Mouse (Mus musculus): ENCODE data around the gene Kcnh1. TPM values are rescaled to one million over a fixed set of nuclear protein-coding genes. Genes with fewer than 3 reads are reported as not detected.

Gene Kcnh1
- polyA plus RNA-seq, 1 experiment from 2014 or later = 0.35 TPM

DNA sequence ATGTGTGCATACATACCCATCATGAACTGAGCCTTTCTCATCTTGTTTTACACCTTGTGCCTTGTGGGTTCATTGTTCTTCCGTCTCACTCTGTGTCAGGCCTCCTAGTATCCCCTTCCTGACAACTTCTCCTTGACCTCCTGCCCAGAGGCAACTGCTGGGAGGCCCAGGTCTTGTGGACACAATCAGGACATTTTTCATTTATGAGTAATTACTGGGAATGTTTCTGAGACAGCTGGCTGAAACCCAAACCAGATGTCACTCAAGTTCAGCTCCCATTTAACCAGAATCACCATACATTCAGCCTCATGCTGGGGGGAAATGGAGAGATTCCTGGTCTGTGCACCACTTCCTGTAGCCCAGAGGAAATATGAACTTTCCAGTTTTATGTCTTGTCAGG lies 263.9 kb downstream of the Kcnh1 start:
- no peaks in the 10 kb centered on the region for H3K36me3 ChIP-seq (ENCODE audit: control insufficient read depth, insufficient read depth, low read length)
- WGBS = 45% methylated on average over 1 of the region's 1 CpGs
- ATAC-seq (ENCODE audit: insufficient number of reproducible peaks, insufficient read depth, low FRiP score, low read depth) = no peak
- no peak overlapping the region for H3K27ac ChIP-seq (ENCODE audit: low read length)
- H3K27me3 ChIP-seq (ENCODE audit: control insufficient read depth, insufficient read depth, low read length) = no peaks in the 10 kb centered on the region
- H3K4me3 ChIP-seq (ENCODE audit: low read depth, low read length) = no peak overlapping the region
- no peaks in the 10 kb centered on the region for H3K4me1 ChIP-seq (ENCODE audit: control insufficient read depth, insufficient read depth, low read length)
- H3K9ac ChIP-seq (replicated peaks; ENCODE audit: low read depth, low read length) = no peak overlapping the region
- no peaks in the 10 kb centered on the region for H3K9me3 ChIP-seq (ENCODE audit: control insufficient read depth, low read depth, low read length)
- no peak overlapping the region for H3K4me2 ChIP-seq (replicated peaks; ENCODE audit: low read depth, low read length)

DNA sequence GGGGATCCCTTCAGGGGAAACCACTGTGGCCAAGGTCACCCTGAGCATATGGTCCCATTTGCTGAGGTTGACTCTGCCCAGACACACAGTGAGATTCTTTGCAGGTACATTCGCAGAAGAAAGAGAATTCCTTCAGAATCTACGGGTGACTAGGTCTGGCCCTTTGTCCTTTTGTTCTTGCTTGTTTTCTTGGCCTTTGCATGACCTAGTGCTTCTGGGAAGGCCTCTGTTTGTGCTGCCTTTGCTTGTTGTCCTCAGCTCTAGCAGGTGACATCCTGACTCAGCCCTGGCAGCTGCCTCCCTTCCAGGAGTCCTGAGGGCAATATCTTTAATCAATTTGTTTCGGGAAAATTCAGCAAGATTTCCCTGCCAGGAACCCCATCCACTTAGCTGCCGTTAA lies 264.4 kb downstream of the Kcnh1 start:
- ATAC-seq (ENCODE audit: insufficient number of reproducible peaks, insufficient read depth, low FRiP score, low read depth) = no peak
- WGBS = 59% methylated on average over 4 of the region's 4 CpGs

DNA sequence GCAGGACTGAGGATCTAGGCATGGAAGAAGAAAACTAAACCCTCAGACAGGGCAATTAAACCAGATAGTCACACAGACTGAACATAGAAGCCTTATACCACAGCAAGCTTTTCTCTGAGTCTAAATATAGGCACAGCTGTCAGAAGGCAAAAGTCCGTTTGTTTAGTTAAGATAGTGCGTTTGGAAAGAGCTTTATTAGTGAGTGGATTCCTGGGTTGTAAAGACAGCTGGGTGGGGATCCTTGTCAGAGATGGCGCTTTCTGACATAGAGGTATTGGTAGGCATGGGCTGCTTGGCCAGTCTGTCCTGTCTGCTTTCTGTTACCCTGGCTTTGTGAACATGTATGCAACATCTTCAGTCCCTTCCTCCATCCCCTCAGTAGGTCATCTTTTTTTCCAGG lies 266.5 kb downstream of the Kcnh1 start:
- 38% methylated on average over 3 of the region's 3 CpGs for WGBS
- H3K4me3 ChIP-seq (ENCODE audit: low read depth, low read length) = no peak overlapping the region
- no peak overlapping the region for H3K9ac ChIP-seq (replicated peaks; ENCODE audit: low read depth, low read length)
- H3K9me3 ChIP-seq (ENCODE audit: control insufficient read depth, low read depth, low read length) = no peaks in the 10 kb centered on the region
- H3K27ac ChIP-seq (ENCODE audit: low read length) = no peak overlapping the region
- H3K27me3 ChIP-seq (ENCODE audit: control insufficient read depth, insufficient read depth, low read length) = no peaks in the 10 kb centered on the region
- H3K36me3 ChIP-seq (ENCODE audit: control insufficient read depth, insufficient read depth, low read length) = no peaks in the 10 kb centered on the region
- no peak overlapping the region for H3K4me2 ChIP-seq (replicated peaks; ENCODE audit: low read depth, low read length)
- no peak for ATAC-seq (ENCODE audit: insufficient number of reproducible peaks, insufficient read depth, low FRiP score, low read depth)
- H3K4me1 ChIP-seq (ENCODE audit: control insufficient read depth, insufficient read depth, low read length) = no peaks in the 10 kb centered on the region

More for the DNA sequence above, 264.4 kb downstream of the Kcnh1 start:
- Histone ChIP-seq H3K9ac (replicated peaks; ENCODE audit: low read depth, low read length) (no peak overlapping the region), H3K4me1 (ENCODE audit: control insufficient read depth, insufficient read depth, low read length) (no peaks in the 10 kb centered on the region), H3K9me3 (ENCODE audit: control insufficient read depth, low read depth, low read length) (no peaks in the 10 kb centered on the region), H3K4me2 (replicated peaks; ENCODE audit: low read depth, low read length) (no peak overlapping the region), H3K27me3 (ENCODE audit: control insufficient read depth, insufficient read depth, low read length) (no peaks in the 10 kb centered on the region), H3K4me3 (ENCODE audit: low read depth, low read length) (no peak overlapping the region), H3K27ac (ENCODE audit: low read length) (no peak overlapping the region), H3K36me3 (ENCODE audit: control insufficient read depth, insufficient read depth, low read length) (no peaks in the 10 kb centered on the region)

DNA sequence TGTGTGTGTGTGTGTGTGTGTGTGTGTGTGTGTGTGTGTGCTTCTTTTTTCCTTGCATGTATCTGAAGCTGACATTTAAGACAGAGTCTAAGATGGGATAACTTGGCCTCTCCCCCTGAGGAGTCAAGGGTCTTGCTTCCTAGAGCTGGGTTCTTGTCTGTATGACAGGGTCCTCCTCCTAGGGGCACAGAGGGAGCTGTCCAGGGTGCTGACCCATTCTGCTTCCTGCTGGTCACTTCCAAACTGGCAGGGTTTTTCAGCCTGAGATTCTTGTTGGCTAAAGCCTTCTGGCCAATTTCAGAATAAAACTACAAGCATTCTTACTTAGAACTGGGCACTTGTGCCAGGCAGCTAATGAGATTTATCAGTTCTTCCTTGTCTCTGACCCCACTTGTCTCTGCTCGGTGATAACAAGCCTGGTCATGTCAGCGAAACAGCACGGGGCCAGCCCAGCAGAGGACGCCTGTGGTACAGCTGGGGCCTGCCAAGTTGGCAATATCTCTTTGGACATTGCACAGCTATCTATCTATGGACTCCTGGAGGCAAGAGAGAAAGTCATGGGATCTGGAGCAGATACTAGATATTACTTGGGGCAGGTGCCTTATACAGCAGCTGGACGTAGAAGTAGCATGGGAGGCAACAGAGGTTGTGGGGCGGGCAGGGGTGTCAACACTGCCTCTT lies 267.1 kb downstream of the Kcnh1 start:
- H3K4me2 ChIP-seq (replicated peaks; ENCODE audit: low read depth, low read length) = no peak overlapping the region
- H3K4me3 ChIP-seq (ENCODE audit: low read depth, low read length) = no peak overlapping the region
- no peaks in the 10 kb centered on the region for H3K36me3 ChIP-seq (ENCODE audit: control insufficient read depth, insufficient read depth, low read length)
- H3K4me1 ChIP-seq (ENCODE audit: control insufficient read depth, insufficient read depth, low read length) = no peaks in the 10 kb centered on the region
- no peak for ATAC-seq (ENCODE audit: insufficient number of reproducible peaks, insufficient read depth, low FRiP score, low read depth)
- no peaks in the 10 kb centered on the region for H3K27me3 ChIP-seq (ENCODE audit: control insufficient read depth, insufficient read depth, low read length)
- no peak overlapping the region for H3K9ac ChIP-seq (replicated peaks; ENCODE audit: low read depth, low read length)
- H3K27ac ChIP-seq (ENCODE audit: low read length) = no peak overlapping the region
- no peaks in the 10 kb centered on the region for H3K9me3 ChIP-seq (ENCODE audit: control insufficient read depth, low read depth, low read length)
- WGBS = 82% methylated on average over 6 of the region's 6 CpGs

DNA sequence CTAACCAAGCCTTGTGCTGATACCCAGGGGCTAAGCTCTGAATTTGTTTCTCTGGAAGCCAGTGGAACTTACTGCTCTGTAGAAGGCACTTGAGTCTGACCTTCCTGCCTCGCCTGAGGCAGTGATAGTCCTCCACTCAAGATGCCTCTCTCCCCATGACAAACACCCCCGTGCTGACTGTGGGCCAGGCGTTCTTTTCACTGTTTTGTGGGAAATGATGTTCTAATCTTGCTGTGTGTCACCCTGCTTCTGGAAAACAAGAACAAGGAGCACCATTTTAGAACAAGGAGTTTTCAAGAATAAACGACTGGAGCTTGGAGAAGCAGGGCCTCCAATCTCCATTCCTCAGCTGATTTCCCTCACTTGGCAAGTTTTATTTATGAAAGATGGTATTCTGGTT lies 273.2 kb downstream of the Kcnh1 start:
- no peak overlapping the region for H3K4me3 ChIP-seq (ENCODE audit: low read depth, low read length)
- H3K4me1 ChIP-seq (ENCODE audit: control insufficient read depth, insufficient read depth, low read length) = no peaks in the 10 kb centered on the region
- no peak overlapping the region for H3K4me2 ChIP-seq (replicated peaks; ENCODE audit: low read depth, low read length)
- no peaks in the 10 kb centered on the region for H3K27me3 ChIP-seq (ENCODE audit: control insufficient read depth, insufficient read depth, low read length)
- H3K9ac ChIP-seq (replicated peaks; ENCODE audit: low read depth, low read length) = no peak overlapping the region
- no peaks in the 10 kb centered on the region for H3K9me3 ChIP-seq (ENCODE audit: control insufficient read depth, low read depth, low read length)
- no peak for ATAC-seq (ENCODE audit: insufficient number of reproducible peaks, insufficient read depth, low FRiP score, low read depth)
- no peaks in the 10 kb centered on the region for H3K36me3 ChIP-seq (ENCODE audit: control insufficient read depth, insufficient read depth, low read length)
- 77% methylated on average over 4 of the region's 4 CpGs for WGBS
- no peak overlapping the region for H3K27ac ChIP-seq (ENCODE audit: low read length)

DNA sequence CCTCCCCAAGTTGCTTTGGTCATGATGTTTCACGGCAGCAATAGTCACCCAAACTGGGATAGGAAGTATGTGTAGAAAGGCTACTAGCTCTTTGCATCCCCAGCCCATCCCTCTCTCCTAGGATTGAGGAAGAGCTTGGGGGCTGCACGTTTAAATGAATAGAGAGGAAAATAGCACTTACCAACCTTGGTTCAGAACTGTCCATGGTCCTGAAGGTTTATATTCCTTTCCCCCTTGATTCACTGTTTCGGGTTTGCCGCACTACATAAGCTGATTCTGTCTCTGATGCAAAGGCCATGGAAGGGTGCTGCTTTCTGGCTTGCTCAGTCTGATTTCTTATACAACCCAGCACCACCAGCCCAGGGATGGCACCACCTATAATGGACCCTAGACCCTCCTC lies 281.8 kb downstream of the Kcnh1 start:
- H3K9me3 ChIP-seq (ENCODE audit: control insufficient read depth, low read depth, low read length) = no peaks in the 10 kb centered on the region
- H3K4me1 ChIP-seq (ENCODE audit: control insufficient read depth, insufficient read depth, low read length) = no peaks in the 10 kb centered on the region; the same call in 1 of the 2 replicates
- whole genome bisulfite sequencing = 48% methylated on average over 4 of the region's 4 CpGs
- no peak for ATAC-seq (ENCODE audit: insufficient number of reproducible peaks, insufficient read depth, low FRiP score, low read depth)
- H3K4me3 ChIP-seq (ENCODE audit: low read depth, low read length) = no peak overlapping the region
- H3K27me3 ChIP-seq (ENCODE audit: control insufficient read depth, insufficient read depth, low read length) = no peaks in the 10 kb centered on the region
- H3K4me2 ChIP-seq (replicated peaks; ENCODE audit: low read depth, low read length) = no peak overlapping the region
- no peak overlapping the region for H3K9ac ChIP-seq (replicated peaks; ENCODE audit: low read depth, low read length)
- no peaks in the 10 kb centered on the region for H3K36me3 ChIP-seq (ENCODE audit: control insufficient read depth, insufficient read depth, low read length)
- no peak overlapping the region for H3K27ac ChIP-seq (ENCODE audit: low read length)

DNA sequence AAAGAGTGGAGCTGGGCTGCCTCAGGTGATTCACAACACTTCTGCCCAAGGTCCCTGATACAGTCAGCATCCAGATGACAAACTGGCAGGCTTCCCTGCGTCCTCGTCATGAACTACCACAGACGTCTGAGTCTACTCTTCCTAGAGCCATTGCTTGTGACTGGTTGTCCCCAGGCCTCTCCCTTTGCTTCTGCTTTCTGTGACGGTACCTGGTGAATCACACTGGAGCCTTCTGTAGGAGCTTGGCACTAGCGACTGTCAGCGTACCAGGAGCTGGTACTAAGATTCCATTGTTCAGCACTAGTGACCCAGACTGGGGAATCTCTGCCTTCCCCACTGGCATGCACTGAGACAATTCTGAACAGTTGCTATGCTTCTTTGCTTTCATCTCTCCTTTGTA lies 282.6 kb downstream of the Kcnh1 start:
- Histone ChIP-seq H3K36me3 (ENCODE audit: control insufficient read depth, insufficient read depth, low read length) (no peaks in the 10 kb centered on the region), H3K9me3 (ENCODE audit: control insufficient read depth, low read depth, low read length) (no peaks in the 10 kb centered on the region), H3K27ac (ENCODE audit: low read length) (no peak overlapping the region), H3K27me3 (ENCODE audit: control insufficient read depth, insufficient read depth, low read length) (no peaks in the 10 kb centered on the region), H3K4me2 (replicated peaks; ENCODE audit: low read depth, low read length) (no peak overlapping the region), H3K9ac (replicated peaks; ENCODE audit: low read depth, low read length) (no peak overlapping the region), H3K4me3 (ENCODE audit: low read depth, low read length) (no peak overlapping the region), H3K4me1 (ENCODE audit: control insufficient read depth, insufficient read depth, low read length) (no peaks in the 10 kb centered on the region; the same call in 1 of the 2 replicates)
- 89% methylated on average over 6 of the region's 6 CpGs for WGBS
- no peak for ATAC-seq (ENCODE audit: insufficient number of reproducible peaks, insufficient read depth, low FRiP score, low read depth)

DNA sequence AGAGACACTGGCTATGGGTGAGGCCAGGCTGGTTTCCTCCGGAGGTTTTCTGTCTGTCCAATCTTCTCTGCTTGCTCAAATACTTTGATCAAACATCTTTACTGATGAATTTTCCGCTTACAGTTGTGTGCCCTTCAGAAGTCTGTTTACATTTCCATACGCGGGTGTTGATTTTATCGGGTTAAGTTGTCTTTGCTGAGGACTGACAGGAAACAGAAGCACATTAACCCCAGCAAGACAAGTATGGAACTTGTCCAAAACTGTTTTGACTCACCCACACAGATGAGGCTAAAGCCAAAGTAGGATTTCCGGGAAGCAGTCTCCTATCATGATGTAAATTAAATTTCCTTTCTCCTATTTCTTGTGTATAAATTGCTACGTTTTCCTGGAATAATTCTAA lies 286.1 kb downstream of the Kcnh1 start:
- no peak overlapping the region for H3K4me2 ChIP-seq (replicated peaks; ENCODE audit: low read depth, low read length)
- WGBS = 8% methylated on average over 7 of the region's 7 CpGs
- ATAC-seq (ENCODE audit: insufficient number of reproducible peaks, insufficient read depth, low FRiP score, low read depth) = no peak

DNA sequence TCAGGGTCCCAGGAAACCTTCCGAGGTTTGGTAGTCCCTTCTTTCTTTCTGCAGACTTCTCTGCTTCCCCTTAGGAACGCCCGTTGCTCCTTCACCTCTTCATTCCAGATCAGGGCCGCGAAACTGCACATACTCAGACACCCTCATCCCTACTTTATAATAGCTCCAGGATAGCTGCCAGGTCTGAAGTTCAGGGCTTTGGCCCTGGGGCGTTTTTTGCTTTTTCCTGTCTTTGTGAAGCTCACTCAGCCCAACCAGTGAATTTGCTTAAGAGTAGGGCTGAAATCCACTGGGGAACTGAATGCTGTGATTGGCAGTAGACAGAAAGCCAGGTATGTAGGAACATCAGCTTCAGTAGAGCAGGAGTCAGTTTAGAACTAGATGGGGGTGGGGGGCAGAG lies 287.0 kb downstream of the Kcnh1 start:
- H3K4me3 ChIP-seq (ENCODE audit: low read depth, low read length) = no peak overlapping the region
- H3K36me3 ChIP-seq (ENCODE audit: control insufficient read depth, insufficient read depth, low read length) = no peaks in the 10 kb centered on the region
- H3K4me1 ChIP-seq (ENCODE audit: control insufficient read depth, insufficient read depth, low read length) = no peaks in the 10 kb centered on the region; the same call in 1 of the 2 replicates
- no peak overlapping the region for H3K27ac ChIP-seq (ENCODE audit: low read length)
- no peak overlapping the region for H3K9ac ChIP-seq (replicated peaks; ENCODE audit: low read depth, low read length)
- H3K4me2 ChIP-seq (replicated peaks; ENCODE audit: low read depth, low read length) = no peak overlapping the region
- WGBS = 49% methylated on average over 6 of the region's 6 CpGs
- no peaks in the 10 kb centered on the region for H3K9me3 ChIP-seq (ENCODE audit: control insufficient read depth, low read depth, low read length)
- H3K27me3 ChIP-seq (ENCODE audit: control insufficient read depth, insufficient read depth, low read length) = no peaks in the 10 kb centered on the region
- ATAC-seq (ENCODE audit: insufficient number of reproducible peaks, insufficient read depth, low FRiP score, low read depth) = no peak

More for the DNA sequence above, 286.1 kb downstream of the Kcnh1 start:
- no peak overlapping the region for H3K27ac ChIP-seq (ENCODE audit: low read length)
- no peak overlapping the region for H3K9ac ChIP-seq (replicated peaks; ENCODE audit: low read depth, low read length)
- H3K4me1 ChIP-seq (ENCODE audit: control insufficient read depth, insufficient read depth, low read length) = no peaks in the 10 kb centered on the region; the same call in 1 of the 2 replicates
- H3K9me3 ChIP-seq (ENCODE audit: control insufficient read depth, low read depth, low read length) = no peaks in the 10 kb centered on the region
- H3K36me3 ChIP-seq (ENCODE audit: control insufficient read depth, insufficient read depth, low read length) = no peaks in the 10 kb centered on the region
- H3K4me3 ChIP-seq (ENCODE audit: low read depth, low read length) = no peak overlapping the region
- H3K27me3 ChIP-seq (ENCODE audit: control insufficient read depth, insufficient read depth, low read length) = no peaks in the 10 kb centered on the region
